Mouse (Mus musculus): ENCODE data around the gene Tspan4.

DNA sequence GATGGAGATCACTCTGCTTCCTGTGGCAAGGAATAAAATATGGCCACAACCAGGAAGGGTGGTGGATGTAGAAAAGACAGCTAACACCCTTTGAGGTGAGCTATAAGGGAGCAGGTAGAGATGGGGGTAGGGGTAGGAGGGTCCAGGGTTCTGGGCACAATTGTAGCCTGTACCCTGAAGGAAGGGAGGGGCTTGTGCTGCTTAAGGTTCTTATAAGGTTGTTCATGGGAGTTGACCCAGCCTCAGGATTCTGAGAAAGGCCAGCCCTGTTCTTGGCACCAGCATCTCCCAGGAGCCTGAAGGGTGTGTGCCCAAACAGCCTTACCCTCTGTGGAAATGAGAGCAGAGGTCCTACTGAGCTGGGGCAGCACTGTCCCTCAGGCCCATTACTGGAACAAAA, 23.1 kb upstream of the Tspan4 start:
- no peak for TF ChIP-seq CTCF (IDR thresholded peaks at IDR 0.05; ENCODE audit: extremely low read depth, insufficient read depth, insufficient read length, insufficient replicate concordance)
- TF ChIP-seq POLR2A (IDR thresholded peaks at IDR 0.05; ENCODE audit: low read depth, low read length) = no peak
